Mouse (Mus musculus) stomach, postnatal 0 days (tissue): Measurements from ENCODE around the gene Pdzd8. TPM values are rescaled to one million over a fixed set of nuclear protein-coding genes. Genes with fewer than 3 reads are reported as not detected.

Experiments
- ATAC-seq: fragments of 200-750 bp; cut with Nextera tagmentation; 2 replicates; pipeline ENCODE4 v1.8.0; 2017; ENCODE audit not compliant: low FRiP score, low TSS enrichment
- DNase-seq: peaks from one replicate; pipeline ENCODE4 v3.0.0-alpha.2; 2016; ENCODE audit warnings: low spot score
- H3K27ac ChIP-seq: fragments of 300-500 bp; sonication (generic); replicated peaks from 2 replicates; pipeline ENCODE4 v1.5.1; 2014; ENCODE audit warnings: mild to moderate bottlenecking, control low read depth
- H3K27me3 ChIP-seq: fragments of 300-500 bp; sonication (generic); 2 replicates; pipeline ENCODE4 v1.6.1; 2014; ENCODE audit warnings: low read length; ENCODE audit not compliant: control insufficient read depth, insufficient read depth
- H3K36me3 ChIP-seq: fragments of 300-500 bp; sonication (generic); 2 replicates; pipeline ENCODE4 v1.6.1; 2014; ENCODE audit warnings: low read length, mixed read lengths; ENCODE audit not compliant: control insufficient read depth, insufficient read depth
- H3K4me1 ChIP-seq: fragments of 300-500 bp; sonication (generic); replicated peaks from 2 replicates; pipeline ENCODE4 v1.6.1; 2014; ENCODE audit warnings: antibody characterized with exemption; ENCODE audit not compliant: control insufficient read depth, insufficient read depth
- H3K4me2 ChIP-seq: fragments of 300-500 bp; sonication (generic); replicated peaks from 2 replicates; pipeline ENCODE4 v1.6.1; 2014; ENCODE audit warnings: low read depth, mild to moderate bottlenecking, control low read depth, moderate library complexity
- H3K4me3 ChIP-seq: fragments of 300-500 bp; sonication (generic); 2 replicates; pipeline ENCODE4 v1.5.1; 2014; ENCODE audit warnings: low read depth, low read length, control low read depth
- H3K9ac ChIP-seq: fragments of 300-500 bp; sonication (generic); 2 replicates; pipeline ENCODE4 v1.6.1; 2014; ENCODE audit warnings: mild to moderate bottlenecking, low read length, control low read depth, mixed read lengths
- H3K9me3 ChIP-seq: fragments of 300-500 bp; sonication (generic); 2 replicates; pipeline ENCODE4 v1.6.1; 2016; ENCODE audit warnings: low read length; ENCODE audit not compliant: control insufficient read depth
- CTCF ChIP-seq: IDR thresholded peaks from 2 replicates; pipeline ENCODE4 v1.5.1; 2016; ENCODE audit warnings: antibody characterized with exemption, low read depth, mild to moderate bottlenecking, moderate library complexity
- EP300 ChIP-seq: optimal IDR thresholded peaks from 2 replicates; pipeline ENCODE3; 2016; ENCODE audit warnings: antibody characterized with exemption
- WGBS: fragments of 180-500 bp; shearing (Covaris S2); extraction: QIAGEN DNeasy Blood & Tissue Kit; methylation state at CpG from one replicate; pipeline ENCODE4 v1.1.7; 2014; 5-methylcytosine and 5-hydroxymethylcytosine counted together
- polyA plus RNA-seq: library from polyadenylated mRNA; unstranded; fragments of >200 nt; fragmentation: Nextera tagmentation; extraction: Ambion mirVana; gene quantifications from 2 replicates; pipeline ENCODE4 v1.2.1, GENCODE M21; 2015

Pdzd8 gene
- polyA plus RNA-seq, 1 experiment from 2014 or later = 4.4 TPM

GRCm38 (mm10) chr19:59371016-59371415 lies 25.4 kb upstream of the Pdzd8 start:
- H3K4me1 ChIP-seq = no peaks in the 10 kb centered on the region
- TF ChIP-seq CTCF (no peak), EP300 (no peak)
- H3K27ac ChIP-seq = no peak overlapping the region
- H3K9ac ChIP-seq = no peak overlapping the region
- H3K27me3 ChIP-seq = no peaks in the 10 kb centered on the region
- no peaks in the 10 kb centered on the region for H3K36me3 ChIP-seq
- WGBS = 72% methylated on average over 4 of the region's 4 CpGs
- DNase-seq (no peak), ATAC-seq (no peak)
- no peaks in the 10 kb centered on the region for H3K9me3 ChIP-seq
- H3K4me2 ChIP-seq = no peak overlapping the region
- H3K4me3 ChIP-seq = no peak overlapping the region

- Histone ChIP-seq H3K27me3 (no peaks in the 10 kb centered on the region), H3K9ac (no peak overlapping the region), H3K4me3 (no peak overlapping the region), H3K27ac (no peak overlapping the region), H3K9me3 (no peaks in the 10 kb centered on the region), H3K36me3 (no peaks in the 10 kb centered on the region), H3K4me2 (no peak overlapping the region), H3K4me1 (no peaks in the 10 kb centered on the region)
- 75% methylated on average over 4 of the region's 4 CpGs for WGBS
- peak; percentile 50 for DNase-seq
- TF ChIP-seq EP300 (no peak), CTCF (no peak)
- ATAC-seq = peak; percentile 90
Measured at GRCm38 (mm10) chr19:59367892-59368291, 22.3 kb upstream of the Pdzd8 start.

- TF ChIP-seq EP300 (no peak), CTCF (no peak)
- Histone ChIP-seq H3K9ac (no peak overlapping the region), H3K4me3 (no peak overlapping the region), H3K36me3 (no peaks in the 10 kb centered on the region), H3K27ac (no peak overlapping the region), H3K27me3 (no peaks in the 10 kb centered on the region), H3K4me2 (no peak overlapping the region), H3K9me3 (no peaks in the 10 kb centered on the region), H3K4me1 (no peaks in the 10 kb centered on the region)
- ATAC-seq = no peak
- no peak for DNase-seq
- WGBS = 49% methylated on average over 3 of the region's 3 CpGs
Measured at GRCm38 (mm10) chr19:59366724-59367123, 21.1 kb upstream of the Pdzd8 start.

- Histone ChIP-seq H3K27me3 (no peaks in the 10 kb centered on the region), H3K36me3 (no peaks in the 10 kb centered on the region), H3K4me1 (no peaks in the 10 kb centered on the region), H3K9me3 (no peaks in the 10 kb centered on the region), H3K4me3 (no peak overlapping the region), H3K4me2 (no peak overlapping the region), H3K27ac (no peak overlapping the region), H3K9ac (no peak overlapping the region)
- no peak for TF ChIP-seq CTCF
- TF ChIP-seq EP300 = no peak
- DNase-seq = no peak
- no peak for ATAC-seq
- 60% methylated on average over 3 of the region's 3 CpGs for whole genome bisulfite sequencing
Measured at GRCm38 (mm10) chr19:59363666-59364065, 18.1 kb upstream of the Pdzd8 start.

- DNase-seq (no peak), ATAC-seq (no peak)
- Histone ChIP-seq H3K36me3 (no peaks in the 10 kb centered on the region), H3K4me1 (no peaks in the 10 kb centered on the region), H3K9me3 (no peaks in the 10 kb centered on the region), H3K4me3 (no peak overlapping the region), H3K4me2 (no peak overlapping the region), H3K9ac (no peak overlapping the region), H3K27me3 (no peaks in the 10 kb centered on the region), H3K27ac (no peak overlapping the region)
- TF ChIP-seq CTCF (no peak), EP300 (no peak)
- 68% methylated on average over 6 of the region's 6 CpGs for WGBS
Measured at GRCm38 (mm10) chr19:59362646-59363045, 17.1 kb upstream of the Pdzd8 start.

GRCm38 (mm10) chr19:59360486-59360896 lies 14.9 kb upstream of the Pdzd8 start:
- Histone ChIP-seq H3K9me3 (no peaks in the 10 kb centered on the region), H3K27me3 (no peaks in the 10 kb centered on the region), H3K27ac (no peak overlapping the region), H3K9ac (no peak overlapping the region), H3K4me3 (no peak overlapping the region), H3K36me3 (no peaks in the 10 kb centered on the region), H3K4me2 (no peak overlapping the region), H3K4me1 (no peaks in the 10 kb centered on the region)
- no peak for DNase-seq
- WGBS = 73% methylated on average over 2 of the region's 2 CpGs
- ATAC-seq = no peak
- no peak for TF ChIP-seq CTCF
- no peak for TF ChIP-seq EP300
